Mouse (Mus musculus): Measurements from ENCODE around the gene Rps11.
"Not testable (repeated sequence)": the region's sequence is repeated elsewhere in the genome, so short reads cannot be mapped to it uniquely, and the experiment has no call there.

- not testable (repeated sequence) for TF ChIP-seq MYOG (IDR thresholded peaks at IDR 0.05; ENCODE audit: control insufficient read depth, extremely low read depth, insufficient read length); MAX (IDR thresholded peaks at IDR 0.05); CTCF (IDR thresholded peaks at IDR 0.05; ENCODE audit: control insufficient read depth, insufficient read depth, insufficient read length); MYOD1 (IDR thresholded peaks at IDR 0.05; ENCODE audit: control insufficient read depth, insufficient read length, low read depth)
Measured at GRCm38 (mm10) chr7:45153052-45153451, 28.8 kb upstream of the Rps11 start.

Data from C2C12 (cell line).